Mouse (Mus musculus) small intestine, adult 2 months (tissue): ENCODE data around the gene Syt16.

Experiments used
- CTCF ChIP-seq: fragments of 200-500 bp; IDR thresholded peaks from 2 replicates; pipeline ENCODE4 v1.5.1; 2012; ENCODE audit warnings: low read depth, mild to moderate bottlenecking, control low read depth, inconsistent platforms, low read length, moderate library complexity, mixed read lengths; ENCODE audit not compliant: insufficient replicate concordance, insufficient read length; ENCODE audit errors: extremely low read depth
- POLR2A ChIP-seq: fragments of 200-500 bp; IDR thresholded peaks from 2 replicates; pipeline ENCODE4 v1.6.1; 2012; ENCODE audit warnings: low read depth, mild to moderate bottlenecking, control low read depth, inconsistent platforms, low read length, moderate library complexity

DNA sequence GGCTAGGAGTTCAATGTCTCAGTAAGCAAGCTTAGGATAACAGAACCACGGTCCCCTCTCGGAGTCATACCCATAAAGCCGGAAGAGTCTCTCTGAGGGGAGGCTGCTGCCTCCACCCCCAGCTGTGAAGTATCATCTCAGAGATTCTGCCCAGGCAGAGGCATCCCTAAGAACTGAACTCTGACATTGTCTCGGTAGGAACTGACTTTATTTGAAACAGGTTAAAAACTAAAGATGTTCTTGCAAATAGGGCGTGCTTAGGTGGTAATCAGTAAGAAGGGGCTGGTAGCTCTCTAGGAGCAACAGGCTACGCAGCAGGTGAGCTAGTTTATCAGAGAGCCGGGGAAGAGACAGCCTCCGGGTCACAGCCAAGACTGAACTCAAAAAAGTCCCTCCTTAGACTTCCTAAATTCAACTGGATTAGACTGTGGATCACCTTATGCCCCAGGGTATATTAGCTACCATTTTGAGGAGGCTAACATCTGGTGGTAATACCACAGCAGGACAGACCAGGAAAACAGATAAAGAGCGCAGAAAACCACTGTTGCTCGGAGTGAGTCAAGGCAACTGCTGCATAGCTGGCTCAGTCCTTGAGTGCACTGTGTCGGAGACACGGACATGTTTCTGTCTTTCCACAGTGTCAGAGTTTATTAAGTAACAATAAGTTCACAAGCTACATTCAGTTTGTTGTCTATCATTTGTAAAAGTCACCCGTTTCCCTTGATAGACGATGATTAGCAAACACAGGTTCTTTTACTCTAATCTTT, 43.9 kb upstream of the Syt16 start:
- TF ChIP-seq CTCF (no peak), POLR2A (no peak)
